Mouse (Mus musculus): Measurements from ENCODE around the gene Cldn24. TPM values are rescaled to one million over a fixed set of nuclear protein-coding genes. Genes with fewer than 3 reads are reported as not detected.

Gene Cldn24
- total and polyA plus RNA-seq, 3 experiments = not detected

- dilution Hi-C loops (cut with MboI; ENCODE audit: extremely low pct_ligation_motif_present, extremely low pct_unique_long_range_greater_than_20kb, low sequenced_read_pairs) = no loop called here
- in situ Hi-C loops (cut with MboI; ENCODE audit: low pct_ligation_motif_present, low pct_unique_long_range_greater_than_20kb, low sequenced_read_pairs) = no loop called here
Observed at GRCm38 (mm10) chr8:47802349-47802748, 19.6 kb upstream of the Cldn24 start.

GRCm38 (mm10) chr8:47804262-47804661 lies 17.7 kb upstream of the Cldn24 start:
- Histone ChIP-seq H3K9me3 (replicated peaks; ENCODE audit: low read length) (no peaks in the 10 kb centered on the region), H3K4me3 (replicated peaks in 1 of 3; ENCODE audit: low read depth in 2 of 3, low read length in 2 of 3, poor library complexity in 1 of 3) (no peak overlapping the region), H3K4me1 (ENCODE audit: control insufficient read depth in 1 of 2, insufficient read depth in 2 of 2) (no peaks in the 10 kb centered on the region), H3K79me2 (replicated peaks; ENCODE audit: control insufficient read depth, extremely low read depth, insufficient read depth, poor library complexity, severe bottlenecking) (no peaks in the 10 kb centered on the region), H3K9ac (ENCODE audit: insufficient read depth, low read depth) (no peak overlapping the region), H3K4me2 (ENCODE audit: insufficient read depth, low read depth, poor library complexity, severe bottlenecking) (no peak overlapping the region), H3K36me3 (replicated peaks in 1 of 2; ENCODE audit: control insufficient read depth in 1 of 2, insufficient read depth in 1 of 2, low read length in 1 of 2) (no peaks in the 10 kb centered on the region), H3K27me3 (replicated peaks) (no peaks in the 10 kb centered on the region), H3K27ac (ENCODE audit: insufficient read depth, low read depth) (no peak overlapping the region)
- no peak for DNase-seq (ENCODE audit: extremely low read depth)
- dilution Hi-C loops (cut with MboI; ENCODE audit: extremely low pct_ligation_motif_present, extremely low pct_unique_long_range_greater_than_20kb, low sequenced_read_pairs) (no loop called here), in situ Hi-C loops (cut with MboI; ENCODE audit: low pct_ligation_motif_present, low pct_unique_long_range_greater_than_20kb, low sequenced_read_pairs) (no loop called here)
- TF ChIP-seq USF2 (conservative IDR thresholded peaks at IDR 0.05; ENCODE audit: low read depth, low read length) = no peak
- TF ChIP-seq POLR2A (IDR thresholded peaks at IDR 0.05; ENCODE audit: low read depth, low read length) = no peak
- TF ChIP-seq JUND (conservative IDR thresholded peaks at IDR 0.05; ENCODE audit: low read depth, low read length) = no peak
- no peak for TF ChIP-seq ELF1 (IDR thresholded peaks at IDR 0.05; ENCODE audit: low read depth, low read length)
- TF ChIP-seq CHD1 (IDR thresholded peaks at IDR 0.05; ENCODE audit: low read depth, low read length) = no peak
- TF ChIP-seq MXI1 (IDR thresholded peaks at IDR 0.05; ENCODE audit: low read depth, low read length) = no peak

More at GRCm38 (mm10) chr8:47802349-47802748, 19.6 kb upstream of the Cldn24 start:
- Histone ChIP-seq H3K9ac (ENCODE audit: insufficient read depth, low read depth) (no peak overlapping the region), H3K4me2 (ENCODE audit: insufficient read depth, low read depth, poor library complexity, severe bottlenecking) (no peak overlapping the region), H3K9me3 (replicated peaks; ENCODE audit: low read length) (no peaks in the 10 kb centered on the region), H3K4me1 (ENCODE audit: control insufficient read depth in 1 of 2, insufficient read depth in 2 of 2) (no peaks in the 10 kb centered on the region), H3K27me3 (replicated peaks) (no peaks in the 10 kb centered on the region), H3K4me3 (replicated peaks in 1 of 3; ENCODE audit: low read depth in 2 of 3, low read length in 2 of 3, poor library complexity in 1 of 3) (no peak overlapping the region), H3K36me3 (replicated peaks in 1 of 2; ENCODE audit: control insufficient read depth in 1 of 2, insufficient read depth in 1 of 2, low read length in 1 of 2) (no peaks in the 10 kb centered on the region), H3K79me2 (replicated peaks; ENCODE audit: control insufficient read depth, extremely low read depth, insufficient read depth, poor library complexity, severe bottlenecking) (no peaks in the 10 kb centered on the region), H3K27ac (ENCODE audit: insufficient read depth, low read depth) (no peak overlapping the region)
- no peak for TF ChIP-seq CHD2 (IDR thresholded peaks at IDR 0.05; ENCODE audit: low read length)
- no peak for TF ChIP-seq MYC (IDR thresholded peaks at IDR 0.05; ENCODE audit: low read depth, low read length)
- no peak for TF ChIP-seq MAX (IDR thresholded peaks at IDR 0.05; ENCODE audit: low read length)
- TF ChIP-seq MEF2A (IDR thresholded peaks at IDR 0.05; ENCODE audit: borderline replicate concordance, low read depth, low read length) = no peak
- TF ChIP-seq ELF1 (IDR thresholded peaks at IDR 0.05; ENCODE audit: low read depth, low read length) = no peak
- TF ChIP-seq HCFC1 (IDR thresholded peaks at IDR 0.05; ENCODE audit: low read depth, low read length) = no peak
- no peak for TF ChIP-seq CTCF (conservative IDR thresholded peaks at IDR 0.05 in 1 of 2, IDR thresholded peaks at IDR 0.05 in 1 of 2; ENCODE audit: low read depth in 2 of 2, low read length in 2 of 2)
- no peak for TF ChIP-seq POLR2A (IDR thresholded peaks at IDR 0.05; ENCODE audit: low read depth, low read length)
- no peak for TF ChIP-seq TCF12 (IDR thresholded peaks at IDR 0.05; ENCODE audit: low read depth, low read length)
- no peak for TF ChIP-seq BHLHE40 (IDR thresholded peaks at IDR 0.05; ENCODE audit: low read depth, low read length)
- no peak for TF ChIP-seq USF1 (IDR thresholded peaks at IDR 0.05; ENCODE audit: low read depth, low read length)
- no peak for TF ChIP-seq ETS1 (conservative IDR thresholded peaks at IDR 0.05; ENCODE audit: low read depth, low read length)
- TF ChIP-seq NELFE (IDR thresholded peaks at IDR 0.05; ENCODE audit: low read depth, low read length) = no peak
- TF ChIP-seq JUN (IDR thresholded peaks at IDR 0.05; ENCODE audit: insufficient read depth, low read depth, low read length) = no peak
- TF ChIP-seq MAZ (IDR thresholded peaks at IDR 0.05; ENCODE audit: low read depth, low read length) = no peak
- no peak for TF ChIP-seq MAFK (IDR thresholded peaks at IDR 0.05; ENCODE audit: insufficient replicate concordance, low read length)
- TF ChIP-seq RAD21 (IDR thresholded peaks at IDR 0.05; ENCODE audit: low read depth, low read length) = no peak
- TF ChIP-seq IRF4 (IDR thresholded peaks at IDR 0.05; ENCODE audit: low read depth, low read length) = no peak
- DNase-seq (ENCODE audit: extremely low read depth) = no peak
